Mouse (Mus musculus) cerebellum, adult 11 months (tissue): Measurements from ENCODE around the gene Acss1.

Experiments used
- DNase-seq: peaks from one replicate; pipeline ENCODE4 v3.0.0; 2022

Acss1 gene

GRCm38 (mm10) chr2:150665534-150666451 lies 2.5 kb downstream of the Acss1 start:
- no peak for DNase-seq

DNA sequence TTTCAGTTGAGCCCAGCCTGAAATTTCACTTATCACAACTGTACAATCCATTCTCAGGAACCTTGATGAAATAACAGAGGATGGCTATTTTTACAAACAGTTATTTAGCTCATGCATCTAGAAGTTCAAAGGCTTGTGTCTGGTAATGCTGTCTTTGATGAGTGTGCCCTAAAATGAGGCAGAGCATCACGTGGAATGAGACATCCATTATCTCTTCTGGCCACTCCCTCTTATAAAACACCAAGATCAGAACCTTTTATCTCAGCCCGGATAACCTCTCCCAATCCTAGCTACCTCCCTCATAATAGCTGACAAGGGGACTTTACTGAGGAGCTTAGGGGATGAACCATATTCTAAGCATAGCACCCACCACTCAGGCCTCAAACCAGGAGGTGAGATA lies 3.3 kb downstream of the Acss1 start:
- no peak for DNase-seq

DNA sequence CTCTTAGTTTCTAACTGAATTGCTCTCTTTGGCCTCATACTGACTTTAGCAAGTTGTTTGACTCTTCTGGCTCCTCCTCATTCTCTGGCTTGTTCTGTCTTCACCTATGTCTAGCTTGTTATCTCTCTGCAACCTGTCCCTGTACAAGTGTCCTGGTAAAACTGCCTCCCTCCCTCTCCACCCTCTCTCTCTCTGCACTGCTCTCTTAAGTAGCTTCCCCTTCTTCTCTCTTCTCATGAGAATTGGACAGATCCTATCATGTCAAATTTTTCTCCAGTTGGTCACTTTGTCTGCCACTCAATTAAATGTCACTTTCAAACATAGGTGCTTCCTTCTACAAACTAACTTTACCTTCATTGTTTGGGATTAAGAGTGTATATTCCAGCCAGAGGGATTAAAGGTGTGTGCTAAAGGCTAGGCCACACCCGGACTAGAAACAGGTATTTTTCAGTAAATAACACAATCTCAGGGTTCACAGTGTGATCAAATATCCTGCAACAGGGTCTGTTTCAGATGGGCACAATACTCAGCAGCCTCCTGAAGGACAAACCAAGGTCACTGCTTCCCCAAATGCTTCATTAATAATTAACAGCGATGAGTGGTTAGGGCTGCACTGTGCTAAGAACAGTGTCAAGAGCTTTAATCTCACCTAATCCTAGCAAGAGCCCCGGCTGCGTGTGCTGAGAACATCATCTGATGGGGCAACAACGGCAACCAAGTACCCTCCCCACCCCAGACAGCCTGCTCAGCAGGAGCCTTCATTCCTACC lies 4.0 kb downstream of the Acss1 start:
- DNase-seq: no peak

GRCm38 (mm10) chr2:150663255-150663654 lies 5.0 kb downstream of the Acss1 start:
- DNase-seq: no peak

GRCm38 (mm10) chr2:150662007-150662406 lies 6.3 kb downstream of the Acss1 start:
- no peak for DNase-seq

DNA sequence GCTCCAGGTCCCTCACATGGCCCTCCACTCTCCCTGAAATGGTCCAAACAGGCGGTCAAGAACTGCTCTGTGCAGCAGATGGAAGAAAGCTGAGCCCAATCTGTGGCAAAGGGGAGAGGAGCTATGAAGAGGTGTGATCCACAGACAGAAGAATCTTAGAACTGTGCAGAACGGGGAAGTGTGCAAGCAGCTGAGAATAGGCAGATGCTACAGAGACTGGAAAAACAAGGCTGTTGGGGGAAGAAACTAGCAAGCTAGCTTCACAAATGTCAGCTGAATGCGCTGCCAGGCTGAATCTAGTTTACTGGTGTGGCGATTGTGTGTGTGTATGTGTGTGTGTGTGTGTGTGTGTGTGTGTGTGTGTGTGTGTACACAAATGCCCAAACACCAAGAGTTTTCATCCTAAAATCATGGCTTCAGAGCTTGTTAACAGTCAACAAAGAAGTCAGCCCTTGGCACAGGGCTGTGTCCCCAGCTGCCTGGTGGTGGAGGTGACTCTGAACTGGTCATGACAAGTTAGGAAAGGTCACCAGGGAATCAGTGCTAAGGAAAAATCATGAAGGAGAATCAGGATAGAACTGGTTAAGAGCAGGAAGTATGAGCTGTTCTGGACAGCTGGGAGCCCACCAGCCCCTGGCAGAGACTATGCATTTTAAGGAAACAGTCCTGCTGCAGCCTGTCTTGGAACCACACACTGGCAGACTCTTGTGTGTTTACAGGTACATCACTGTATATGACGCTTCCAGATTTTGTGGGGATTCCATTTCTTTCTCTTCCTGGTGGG lies 7.4 kb downstream of the Acss1 start:
- no peak for DNase-seq

GRCm38 (mm10) chr2:150660049-150660448 lies 8.3 kb downstream of the Acss1 start:
- no peak for DNase-seq

GRCm38 (mm10) chr2:150656975-150657768 lies 11.1 kb downstream of the Acss1 start:
- no peak for DNase-seq

GRCm38 (mm10) chr2:150656112-150656511 lies 12.2 kb downstream of the Acss1 start:
- DNase-seq: no peak

DNA sequence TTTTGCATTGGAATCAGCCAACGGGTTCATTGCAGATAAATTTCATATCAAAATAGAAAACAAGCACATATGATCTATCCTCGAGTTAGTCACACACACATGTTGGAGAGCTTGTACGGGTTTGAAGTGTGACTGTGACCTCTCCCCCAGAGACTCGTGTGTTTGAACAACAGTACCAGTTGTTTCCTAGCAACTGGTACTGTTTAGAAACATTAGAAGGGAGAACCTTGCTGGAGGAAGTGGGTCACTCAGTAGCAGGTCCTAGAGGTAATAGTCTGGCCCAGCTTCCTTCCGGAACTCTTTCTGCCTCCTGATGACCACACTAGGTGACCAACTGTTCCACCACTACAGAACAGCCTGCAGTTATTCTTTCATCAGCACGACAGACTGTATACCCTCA lies 13.0 kb downstream of the Acss1 start:
- DNase-seq: no peak

- DNase-seq: no peak
Observed at GRCm38 (mm10) chr2:150654814-150655213, 13.5 kb downstream of the Acss1 start.

DNA sequence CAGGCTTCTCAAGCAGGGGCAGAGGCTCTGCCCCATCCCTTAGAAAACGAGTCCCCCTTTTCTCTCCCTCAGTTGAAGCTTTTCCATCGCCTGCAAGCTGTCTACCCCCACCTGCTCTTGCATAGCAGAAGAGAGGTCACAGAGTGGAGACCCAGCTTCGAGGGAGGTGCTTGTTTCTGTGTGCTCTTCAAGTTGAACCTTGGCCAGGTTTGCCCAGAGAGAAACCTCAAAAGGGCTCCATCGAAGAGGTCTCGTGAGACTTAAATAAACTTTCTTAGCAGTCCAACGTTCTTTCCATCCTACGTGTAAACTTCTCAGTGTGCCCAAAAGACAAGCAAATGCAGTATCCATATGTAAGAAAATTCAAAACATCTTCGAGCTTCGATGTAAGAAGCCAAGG lies 16.9 kb downstream of the Acss1 start:
- DNase-seq: no peak

DNA sequence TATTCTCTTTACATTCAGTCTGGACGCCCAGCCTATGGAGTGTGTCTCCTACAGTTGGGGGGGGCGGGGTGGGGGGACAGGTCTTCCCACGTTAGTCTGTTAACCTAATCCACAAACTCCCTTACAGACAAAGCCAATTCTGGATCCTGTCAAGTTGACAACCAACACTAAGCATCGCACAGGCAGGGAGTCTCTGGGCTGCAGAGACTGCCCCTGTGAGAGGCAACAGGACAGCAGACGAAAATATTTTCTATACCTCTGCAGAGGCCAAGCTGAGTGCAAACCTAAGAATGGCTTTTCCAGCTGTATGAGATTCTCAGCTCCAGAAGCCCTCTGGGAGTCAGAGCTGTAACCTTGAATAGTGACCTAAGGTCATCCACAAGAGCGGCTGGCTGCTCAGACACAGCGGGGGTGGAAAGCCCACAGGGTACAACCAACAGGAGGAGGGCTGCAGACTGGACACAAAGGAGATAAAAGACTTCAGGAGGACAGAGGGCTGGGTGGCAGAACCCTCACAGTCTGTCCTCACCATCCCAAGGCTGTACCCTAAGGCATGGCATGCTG lies 17.7 kb downstream of the Acss1 start:
- DNase-seq: no peak

DNA sequence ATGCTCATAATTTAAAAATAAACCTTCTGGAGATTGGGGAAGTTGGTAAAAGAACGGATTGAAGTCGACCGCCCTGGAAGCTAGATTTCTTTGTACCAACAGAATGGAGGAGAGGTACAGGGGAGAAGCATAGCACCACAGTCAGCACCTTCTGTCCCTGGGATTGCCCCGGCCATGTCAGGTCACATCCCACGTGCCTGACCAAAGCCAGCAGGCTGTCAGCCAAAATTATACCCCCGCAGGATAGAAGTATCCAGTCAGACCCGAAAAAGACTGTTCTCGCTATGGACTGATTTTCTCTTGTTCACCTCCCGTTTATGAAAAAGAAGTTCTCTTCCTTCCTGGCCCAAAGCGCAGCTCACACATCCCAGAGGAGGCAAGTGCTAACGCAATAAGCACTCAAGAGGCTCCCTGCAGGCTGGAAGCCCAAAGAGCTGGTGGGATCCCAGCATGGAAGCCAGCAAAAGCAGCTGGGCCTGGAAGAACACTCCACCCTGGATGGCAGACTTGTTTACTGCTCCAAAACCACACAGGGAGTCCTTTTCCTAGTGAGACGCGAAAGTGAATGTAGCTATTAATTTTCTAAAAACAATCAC lies 19.9 kb downstream of the Acss1 start:
- no peak for DNase-seq

GRCm38 (mm10) chr2:150647681-150648299 lies 20.5 kb downstream of the Acss1 start:
- no peak for DNase-seq

- DNase-seq: no peak
Observed at GRCm38 (mm10) chr2:150646411-150647121, 21.7 kb downstream of the Acss1 start.

GRCm38 (mm10) chr2:150645225-150645624 lies 23.1 kb downstream of the Acss1 start:
- no peak for DNase-seq

GRCm38 (mm10) chr2:150643726-150644415 lies 24.4 kb downstream of the Acss1 start:
- peak; percentile 8 for DNase-seq

GRCm38 (mm10) chr2:150643166-150643565 lies 25.1 kb downstream of the Acss1 start:
- no peak for DNase-seq

DNA sequence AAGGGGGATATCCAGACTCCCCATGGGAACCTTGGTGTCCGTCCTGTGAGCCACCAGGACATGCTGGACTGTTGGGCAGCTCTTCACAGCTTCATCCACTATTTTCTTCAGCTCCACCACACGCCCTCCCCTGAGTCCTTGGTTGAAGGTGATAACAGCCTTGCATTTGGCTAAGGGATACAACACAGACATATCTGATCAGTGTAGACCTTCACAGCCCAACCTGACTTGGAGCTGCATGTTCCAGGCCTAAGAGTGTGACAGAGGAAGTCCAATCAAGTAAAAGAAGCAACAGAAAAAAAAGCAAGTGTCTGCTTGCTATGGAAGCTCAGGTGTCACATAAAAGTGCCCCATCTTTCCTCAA lies 29.9 kb downstream of the Acss1 start:
- no peak for DNase-seq
